Mouse (Mus musculus): ENCODE measurements around the gene Gmnn.

DNA sequence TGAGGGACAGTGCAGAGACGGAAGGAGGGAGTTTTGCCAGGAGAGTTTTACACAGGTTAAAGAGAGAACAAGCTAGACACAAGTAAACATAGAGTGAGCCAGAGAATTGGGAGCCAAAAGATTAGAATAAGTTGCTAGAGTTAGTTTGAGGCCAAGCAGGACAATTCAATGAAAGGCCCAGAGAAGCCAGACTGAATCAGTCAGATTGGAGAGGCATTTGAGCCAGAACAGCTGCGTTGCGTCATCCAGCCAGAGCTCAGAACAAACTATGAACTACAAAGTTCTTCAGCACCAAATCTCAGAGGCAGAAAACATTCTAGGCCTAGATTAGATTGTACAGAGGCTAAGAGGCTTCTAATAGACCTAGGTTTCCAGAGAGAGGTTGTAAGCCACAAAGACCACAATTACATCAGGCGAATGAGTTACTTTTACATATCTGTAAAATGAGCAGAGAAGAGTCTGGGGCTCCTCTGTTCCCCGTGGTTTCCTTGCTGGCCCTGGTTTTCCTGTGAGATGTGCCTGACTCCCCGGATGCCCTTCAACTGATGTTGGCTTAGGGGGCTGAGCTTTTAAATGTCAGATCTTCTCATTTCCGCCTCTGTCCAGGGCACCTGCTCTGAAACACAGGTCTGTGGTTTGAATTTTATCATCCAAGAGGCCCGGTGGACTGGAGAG lies 17.1 kb upstream of the Gmnn start:
- no peak for TF ChIP-seq CTCF (IDR thresholded peaks at IDR 0.05 in 2 of 3, conservative IDR thresholded peaks at IDR 0.05 in 1 of 3; ENCODE audit: control insufficient read depth in 1 of 3, insufficient read depth in 1 of 3, low read depth in 2 of 3, low read length in 3 of 3, poor library complexity in 1 of 3, severe bottlenecking in 1 of 3)
- TF ChIP-seq GABPA (IDR thresholded peaks at IDR 0.05; ENCODE audit: low read depth, low read length) = no peak
- TF ChIP-seq BHLHE40 (IDR thresholded peaks at IDR 0.05; ENCODE audit: borderline replicate concordance, low read depth, low read length) = no peak
- TF ChIP-seq POLR2A (IDR thresholded peaks at IDR 0.05; ENCODE audit: control insufficient read depth in 1 of 2, insufficient read depth in 1 of 2, low read depth in 1 of 2, low read length in 2 of 2, poor library complexity in 1 of 2) = no peak
